In the genomic region with DNA sequence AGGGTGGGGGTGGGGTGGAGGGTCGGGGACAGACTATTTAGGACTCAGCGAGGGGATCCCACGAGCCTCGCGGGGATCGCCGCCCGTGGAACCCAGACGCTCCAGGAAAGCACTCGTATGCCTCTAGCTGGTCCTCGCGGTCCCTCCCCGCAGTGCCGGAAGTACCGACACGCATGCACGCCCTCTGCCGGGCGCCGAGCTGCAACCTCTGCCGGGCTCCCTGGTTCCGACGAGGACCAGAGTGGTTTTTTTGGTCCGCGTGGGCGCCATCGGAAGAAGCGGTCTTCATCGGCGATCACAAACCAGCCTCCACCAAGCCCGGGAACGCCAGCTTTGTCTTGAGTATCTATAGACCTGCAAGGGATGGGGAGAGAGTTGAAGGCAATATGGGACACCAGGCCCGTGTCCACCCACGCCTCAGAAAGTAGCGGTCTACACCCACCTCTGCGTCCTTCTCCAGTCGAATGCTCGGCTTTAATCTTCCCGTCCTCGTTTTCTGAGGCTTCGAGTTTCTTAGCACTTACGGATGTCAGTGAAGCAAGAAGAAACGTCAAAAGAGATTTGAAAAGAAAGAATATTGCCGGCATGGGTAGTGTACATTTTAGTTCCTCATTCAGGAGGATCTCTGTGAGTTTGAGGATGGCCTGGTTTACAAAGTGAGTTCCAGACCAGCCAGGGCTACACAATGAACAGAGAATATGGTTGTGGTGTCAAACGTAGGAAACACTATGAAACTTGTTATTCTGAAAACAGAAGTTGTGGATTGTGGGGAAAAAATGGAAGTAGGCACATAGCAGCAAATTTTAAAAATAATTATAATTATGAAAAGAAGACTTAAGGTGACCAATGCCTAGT, we compare ENCODE assay signal across 8 mouse cellular contexts. TPM values are rescaled to one million over a fixed set of nuclear protein-coding genes. Genes with fewer than 3 reads are reported as not detected.
A peak's percentile ranks its signal among the peaks of the same experiment; 100 is the strongest.
DNase-seq lines count a peak whose midpoint lies in the region; ATAC-seq and TF ChIP-seq lines count a peak whose summit lies in the region.

Mettl5 (minus strand) TSS at position 165 of the 855 bp plus-strand sequence.

- peak within 1 kb of the TSS; percentile 71 for H3K4me3 ChIP-seq in bone marrow macrophage, adult 2 months (ENCODE audit: insufficient read depth, low read length)
- peak within 1 kb of the TSS; percentile 72 for H3K4me3 ChIP-seq in embryonic facial prominence, embryonic 15.5 days (replicated peaks)
- peak within 1 kb of the TSS; percentile 67 for H3K4me3 ChIP-seq in limb, embryonic 13.5 days
- peak within 1 kb of the TSS; percentile 59 for H3K4me3 ChIP-seq in midbrain, embryonic 15.5 days
- H3K4me3 ChIP-seq in spleen, adult 2 months (ENCODE audit: extremely low read depth, insufficient read depth, insufficient read length), result peak within 1 kb of the TSS; percentile 77

- peak within 1 kb of the TSS; percentile 68 for H3K4me2 ChIP-seq in embryonic facial prominence, embryonic 15.5 days (replicated peaks)
- H3K4me2 ChIP-seq in limb, embryonic 13.5 days (replicated peaks), result peak within 1 kb of the TSS; percentile 70
- peak within 1 kb of the TSS; percentile 75 for H3K4me2 ChIP-seq in midbrain, embryonic 15.5 days

- peaks cover 3% of the 10 kb centered on the region; the same call in 1 of the 2 replicates for H3K36me3 ChIP-seq in embryonic facial prominence, embryonic 15.5 days
- H3K36me3 ChIP-seq in limb, embryonic 13.5 days, result peaks cover 5% of the 10 kb centered on the region; the same call in 1 of the 2 replicates
- H3K36me3 ChIP-seq in midbrain, embryonic 15.5 days (replicated peaks), result no peaks in the 10 kb centered on the region
- no peaks in the 10 kb centered on the region for H3K36me3 ChIP-seq in spleen, adult 2 months (ENCODE audit: control insufficient read depth, insufficient read depth, low read length)

- DNase-seq in B cell, adult 2 months, result peak; percentile 91
- DNase-seq in heart, adult 9 months (ENCODE audit: low spot score in 2 of 2), result peak; percentile 79 to 85
- DNase-seq in kidney, adult 9 months, result peak; percentile 87
- DNase-seq in spleen, adult 2 months (ENCODE audit: low read depth in 1 of 2, low spot score in 2 of 2), result peak; percentile 73 to 87

- peak within 1 kb of the TSS; percentile 78 for H3K9ac ChIP-seq in embryonic facial prominence, embryonic 15.5 days
- H3K9ac ChIP-seq in limb, embryonic 13.5 days, result peak within 1 kb of the TSS; percentile 82
- H3K9ac ChIP-seq in midbrain, embryonic 15.5 days, result peak within 1 kb of the TSS; percentile 63

- no peaks in the 10 kb centered on the region for H3K9me3 ChIP-seq in embryonic facial prominence, embryonic 15.5 days (replicated peaks)
- H3K9me3 ChIP-seq in limb, embryonic 13.5 days, result no peaks in the 10 kb centered on the region
- no peaks in the 10 kb centered on the region for H3K9me3 ChIP-seq in midbrain, embryonic 15.5 days

- peak; percentile 96 for ATAC-seq in embryonic facial prominence, embryonic 15.5 days (ENCODE audit: insufficient number of reproducible peaks, low FRiP score, low TSS enrichment, low read depth)
- peak; percentile 95 for ATAC-seq in limb, embryonic 13.5 days (ENCODE audit: low FRiP score, low read depth)
- peak; percentile 95 for ATAC-seq in midbrain, embryonic 15.5 days (replicated peaks)

- peaks cover 4% of the 10 kb centered on the region; the same call in 1 of the 2 replicates for H3K4me1 ChIP-seq in bone marrow macrophage, adult 2 months (ENCODE audit: control insufficient read depth, insufficient read depth, low read length)
- H3K4me1 ChIP-seq in embryonic facial prominence, embryonic 15.5 days, result peaks cover 10% of the 10 kb centered on the region
- H3K4me1 ChIP-seq in limb, embryonic 13.5 days, result peaks cover 7% of the 10 kb centered on the region; the same call in 1 of the 2 replicates
- H3K4me1 ChIP-seq in midbrain, embryonic 15.5 days, result peaks cover 16% of the 10 kb centered on the region
- no peaks in the 10 kb centered on the region for H3K4me1 ChIP-seq in spleen, adult 2 months (ENCODE audit: control insufficient read depth, insufficient read depth, insufficient read length)

- WGBS in embryonic facial prominence, embryonic 15.5 days, result 1% methylated on average over 45 of the region's 45 CpGs
- WGBS in limb, embryonic 13.5 days, result 2% methylated on average over 45 of the region's 45 CpGs
- 2% methylated on average over 44 of the region's 45 CpGs for WGBS in midbrain, embryonic 15.5 days
- WGBS in spleen, adult 2 months, result under 1% methylated on average over 45 of the region's 45 CpGs

- H3K27ac ChIP-seq in bone marrow macrophage, adult 2 months (ENCODE audit: insufficient read depth, low read depth, low read length), result peak within 1 kb of the TSS; percentile 37
- peak within 1 kb of the TSS; percentile 90 for H3K27ac ChIP-seq in embryonic facial prominence, embryonic 15.5 days (replicated peaks)
- peak within 1 kb of the TSS; percentile 79; the same call in 1 of the 2 replicates for H3K27ac ChIP-seq in limb, embryonic 13.5 days
- peak within 1 kb of the TSS; percentile 52 for H3K27ac ChIP-seq in midbrain, embryonic 15.5 days
- peak within 1 kb of the TSS; percentile 88 for H3K27ac ChIP-seq in spleen, adult 2 months (ENCODE audit: insufficient read depth, low read length)

- peak; percentile 74; the same call in 1 of the 2 replicates for TF ChIP-seq POLR2A in bone marrow macrophage, adult 2 months (IDR thresholded peaks at IDR 0.05; ENCODE audit: borderline replicate concordance, low read depth, low read length)
- TF ChIP-seq POLR2A in spleen, adult 2 months (IDR thresholded peaks at IDR 0.05; ENCODE audit: low read depth, low read length), result peak; percentile 87

- no peaks in the 10 kb centered on the region for H3K27me3 ChIP-seq in embryonic facial prominence, embryonic 15.5 days
- no peaks in the 10 kb centered on the region for H3K27me3 ChIP-seq in limb, embryonic 13.5 days
- H3K27me3 ChIP-seq in midbrain, embryonic 15.5 days (replicated peaks), result no peaks in the 10 kb centered on the region
- no peaks in the 10 kb centered on the region for H3K27me3 ChIP-seq in spleen, adult 2 months (ENCODE audit: control insufficient read depth, insufficient read depth, low read length)

- TF ChIP-seq CTCF in bone marrow macrophage, adult 2 months (IDR thresholded peaks at IDR 0.05; ENCODE audit: low read depth, low read length), result no peak
- peak; percentile 39; the same call in 1 of the 2 replicates for TF ChIP-seq CTCF in spleen, adult 2 months (IDR thresholded peaks at IDR 0.05; ENCODE audit: extremely low read depth, insufficient read depth, insufficient read length, insufficient replicate concordance)

RNA-seq across cellular contexts. Expression of gene Mettl5, which starts in this region (rescaled TPM):
- 19.4 and 20.0 TPM in 2 replicates for polyA plus RNA-seq in bone marrow macrophage, adult 2 months (2012; ENCODE audit: insufficient read depth, insufficient read length, missing spikeins)
- 35.8 and 36.6 TPM in 2 replicates for polyA plus RNA-seq in embryonic facial prominence, embryonic 15.5 days (2015; fragmentation: Nextera tagmentation; extraction: Ambion mirVana)
- polyA plus RNA-seq in limb, embryonic 13.5 days (2015; fragmentation: Nextera tagmentation; extraction: Ambion mirVana), result 36.2 and 40.5 TPM in 2 replicates
- polyA plus RNA-seq in midbrain, embryonic 15.5 days (2015; fragmentation: Nextera tagmentation; extraction: Ambion mirVana), result 24.2 and 27.1 TPM in 2 replicates
- polyA plus RNA-seq in spleen, adult 2 months (2012; rRNA removed), result 4.3 and 6.0 TPM in 2 replicates

Comparison
In these comparisons a context has a peak if more than half of its experiments do, and no peak if none do; other contexts are left out.
1. Peak in every context shown above with its lines: DNase-seq, ATAC-seq, H3K4me3 ChIP-seq and H3K27ac ChIP-seq.
2. H3K27ac ChIP-seq: peak in every context shown above with its lines; median percentile 90 in embryonic facial prominence, embryonic 15.5 days; 88 in spleen, adult 2 months; 79 in limb, embryonic 13.5 days; 52 in midbrain, embryonic 15.5 days; 37 in bone marrow macrophage, adult 2 months.